ENCODE assay signal across 32 mouse cellular contexts in genomic region chr1:125893158-125893557, GRCm38 (mm10). TPM values are rescaled to one million over a fixed set of nuclear protein-coding genes. Genes with fewer than 3 reads are reported as not detected.
DNase-seq lines count a peak whose midpoint lies in the region; ATAC-seq lines count a peak whose summit lies in the region.
"Had no signal": no experiment of that assay in that cellular context is flagged by ENCODE, and none has a peak within 500 bp of the region (broad histone marks: within the 10 kb centered on the region; RNA-seq: fewer than 3 reads in every experiment).

No protein-coding gene starts in this region.

- H3K4me3 ChIP-seq in hindbrain, embryonic 10.5 days = no peak overlapping the region
- no peak overlapping the region for H3K4me3 ChIP-seq in hindbrain, embryonic 14.5 days (replicated peaks; ENCODE audit: low read length)
- no peak overlapping the region for H3K4me3 ChIP-seq in midbrain, embryonic 11.5 days (ENCODE audit: low read depth, low read length)
- H3K4me3 ChIP-seq in midbrain, embryonic 16.5 days (ENCODE audit: low read depth, low read length) = no peak overlapping the region
- no peak overlapping the region for H3K4me3 ChIP-seq in neural tube, embryonic 15.5 days (replicated peaks)
- H3K4me3 ChIP-seq: embryonic facial prominence, embryonic 15.5 days; intestine, embryonic 15.5 days; limb, embryonic 10.5 days; limb, embryonic 15.5 days; myocyte; neural tube, embryonic 12.5 days had no signal

- 56% methylated on average over 9 of the region's 9 CpGs for WGBS in hindbrain, embryonic 10.5 days
- whole genome bisulfite sequencing in hindbrain, embryonic 14.5 days = 36% methylated on average over 9 of the region's 9 CpGs
- WGBS in midbrain, embryonic 11.5 days = 33% methylated on average over 9 of the region's 9 CpGs
- WGBS in midbrain, embryonic 16.5 days = 19% methylated on average over 9 of the region's 9 CpGs
- 67% methylated on average over 9 of the region's 9 CpGs for WGBS in neural tube, embryonic 15.5 days

- peak overlapping the region; percentile 16; the same call in 1 of the 2 replicates for H3K27ac ChIP-seq in hindbrain, embryonic 10.5 days
- H3K27ac ChIP-seq in hindbrain, embryonic 14.5 days = no peak overlapping the region
- H3K27ac ChIP-seq in midbrain, embryonic 11.5 days (ENCODE audit: low read depth, low read length) = peak overlapping the region; percentile 11; the same call in 1 of the 2 replicates
- peak overlapping the region; percentile 46; the same call in 1 of the 2 replicates for H3K27ac ChIP-seq in midbrain, embryonic 16.5 days (ENCODE audit: low read length)
- no peak overlapping the region for H3K27ac ChIP-seq in neural tube, embryonic 15.5 days (replicated peaks)
- H3K27ac ChIP-seq: embryonic facial prominence, embryonic 15.5 days; hindbrain, postnatal 0 days; intestine, embryonic 15.5 days; kidney, postnatal 0 days; limb, embryonic 10.5 days; limb, embryonic 15.5 days; liver, embryonic 14.5 days; neural tube, embryonic 12.5 days had no signal

- H3K27me3 ChIP-seq in hindbrain, embryonic 10.5 days (ENCODE audit: insufficient read depth, poor library complexity, severe bottlenecking) = no peaks in the 10 kb centered on the region
- H3K27me3 ChIP-seq in hindbrain, embryonic 14.5 days (ENCODE audit: control insufficient read depth, insufficient read depth, low read length) = no peaks in the 10 kb centered on the region
- H3K27me3 ChIP-seq in midbrain, embryonic 11.5 days (ENCODE audit: control insufficient read depth, insufficient read depth, low read length) = no peaks in the 10 kb centered on the region
- no peaks in the 10 kb centered on the region for H3K27me3 ChIP-seq in midbrain, embryonic 16.5 days (ENCODE audit: control insufficient read depth, insufficient read depth, low read depth, low read length)
- no peaks in the 10 kb centered on the region for H3K27me3 ChIP-seq in neural tube, embryonic 15.5 days (replicated peaks)
- H3K27me3 ChIP-seq: CH12.LX; embryonic facial prominence, embryonic 15.5 days; intestine, embryonic 15.5 days; limb, embryonic 15.5 days; neural tube, embryonic 12.5 days had no signal

- H3K4me1 ChIP-seq in hindbrain, embryonic 10.5 days (replicated peaks) = peaks cover 11% of the 10 kb centered on the region
- H3K4me1 ChIP-seq in hindbrain, embryonic 14.5 days (replicated peaks; ENCODE audit: control insufficient read depth, insufficient read depth, low read length) = no peaks in the 10 kb centered on the region
- peaks cover 5% of the 10 kb centered on the region for H3K4me1 ChIP-seq in midbrain, embryonic 11.5 days (ENCODE audit: control insufficient read depth, insufficient read depth, low read length)
- peaks cover 8% of the 10 kb centered on the region for H3K4me1 ChIP-seq in midbrain, embryonic 16.5 days (ENCODE audit: control insufficient read depth, insufficient read depth, low read length)
- no peaks in the 10 kb centered on the region for H3K4me1 ChIP-seq in neural tube, embryonic 15.5 days
- H3K4me1 ChIP-seq: intestine, embryonic 15.5 days; limb, embryonic 10.5 days; limb, embryonic 15.5 days; neural tube, embryonic 12.5 days had no signal

- no peaks in the 10 kb centered on the region for H3K9me3 ChIP-seq in hindbrain, embryonic 10.5 days
- H3K9me3 ChIP-seq in hindbrain, embryonic 14.5 days (ENCODE audit: control insufficient read depth, low read length) = no peaks in the 10 kb centered on the region
- no peaks in the 10 kb centered on the region for H3K9me3 ChIP-seq in midbrain, embryonic 11.5 days (ENCODE audit: control insufficient read depth, low read length)
- H3K9me3 ChIP-seq in midbrain, embryonic 16.5 days (replicated peaks; ENCODE audit: control insufficient read depth, low read length, poor library complexity, severe bottlenecking) = no peaks in the 10 kb centered on the region
- H3K9me3 ChIP-seq in neural tube, embryonic 15.5 days (replicated peaks) = no peaks in the 10 kb centered on the region
- H3K9me3 ChIP-seq: embryonic facial prominence, embryonic 15.5 days; intestine, embryonic 15.5 days; limb, embryonic 10.5 days; limb, embryonic 15.5 days; neural tube, embryonic 12.5 days had no signal

- DNase-seq in embryo, embryonic 10.5 days (ENCODE audit: low spot score) = peak; percentile 6
- DNase-seq in embryo, embryonic 11 days = no peak
- DNase-seq in hindbrain, embryonic 10.5 days (ENCODE audit: low spot score) = no peak
- no peak for DNase-seq in hindbrain, embryonic 14.5 days (ENCODE audit: low spot score)
- DNase-seq in midbrain, embryonic 11.5 days (ENCODE audit: low spot score, missing footprints) = peak; percentile 86
- no peak for DNase-seq in kidney, postnatal 4 days
- DNase-seq: adrenal gland, adult 8-10 months; cerebellum, adult 9-10 months; cerebellum, postnatal 36 days; gastrocnemius, postnatal 36 days; heart, adult 18-20 months; heart, postnatal 4 days; kidney, adult 2 months; layer of hippocampus, adult 9-11 months; lung, adult 2 months; lung, postnatal 10 days; thymus, adult 2 months; thymus, postnatal 36 days had no signal

- no peak overlapping the region for H3K4me2 ChIP-seq in hindbrain, embryonic 14.5 days (replicated peaks)
- no peak overlapping the region for H3K4me2 ChIP-seq in midbrain, embryonic 11.5 days
- H3K4me2 ChIP-seq in midbrain, embryonic 16.5 days (ENCODE audit: low read length) = no peak overlapping the region
- no peak overlapping the region for H3K4me2 ChIP-seq in neural tube, embryonic 15.5 days
- H3K4me2 ChIP-seq: embryonic facial prominence, embryonic 15.5 days; heart, embryonic 11.5 days; intestine, embryonic 15.5 days; limb, embryonic 15.5 days; neural tube, embryonic 12.5 days had no signal

- H3K9ac ChIP-seq in hindbrain, embryonic 14.5 days = no peak overlapping the region
- H3K9ac ChIP-seq in midbrain, embryonic 11.5 days (ENCODE audit: low read length) = no peak overlapping the region
- peak overlapping the region; percentile 36; the same call in 1 of the 2 replicates for H3K9ac ChIP-seq in midbrain, embryonic 16.5 days (ENCODE audit: low read depth, low read length)
- H3K9ac ChIP-seq in neural tube, embryonic 15.5 days (replicated peaks) = no peak overlapping the region
- H3K9ac ChIP-seq: embryonic facial prominence, embryonic 15.5 days; intestine, embryonic 15.5 days; limb, embryonic 15.5 days; liver, embryonic 14.5 days; neural tube, embryonic 12.5 days had no signal

- ATAC-seq in hindbrain, embryonic 14.5 days (ENCODE audit: low FRiP score) = no peak
- ATAC-seq in midbrain, embryonic 11.5 days (ENCODE audit: low FRiP score) = peak; percentile 72
- 0 out of 2 replicates have a peak, but pooled peaks have one; percentile 36 for ATAC-seq in midbrain, embryonic 16.5 days
- ATAC-seq in neural tube, embryonic 15.5 days (ENCODE audit: low FRiP score) = no peak
- ATAC-seq: hindbrain, postnatal 0 days; intestine, embryonic 15.5 days had no signal

- H3K36me3 ChIP-seq in hindbrain, embryonic 10.5 days = no peaks in the 10 kb centered on the region
- H3K36me3 ChIP-seq in hindbrain, embryonic 14.5 days (replicated peaks; ENCODE audit: control insufficient read depth, insufficient read depth) = no peaks in the 10 kb centered on the region
- no peaks in the 10 kb centered on the region for H3K36me3 ChIP-seq in midbrain, embryonic 11.5 days (ENCODE audit: control insufficient read depth, insufficient read depth, low read length)
- no peaks in the 10 kb centered on the region for H3K36me3 ChIP-seq in midbrain, embryonic 16.5 days (ENCODE audit: control insufficient read depth, insufficient read depth, low read length)
- H3K36me3 ChIP-seq in neural tube, embryonic 15.5 days = no peaks in the 10 kb centered on the region
- H3K36me3 ChIP-seq: embryonic facial prominence, embryonic 15.5 days; intestine, embryonic 15.5 days; limb, embryonic 10.5 days; limb, embryonic 15.5 days; neural tube, embryonic 12.5 days had no signal

RNA-seq across cellular contexts. Expression of gene Lypd1, which starts 19.7 kb away (rescaled TPM):
- polyA plus RNA-seq in hindbrain, embryonic 10.5 days (2016; fragmentation: Nextera tagmentation; extraction: Ambion mirVana) = 3.5 and 11.8 TPM in 2 replicates
- 70.4 and 88.9 TPM in 2 replicates for polyA plus RNA-seq in hindbrain, embryonic 14.5 days (2014; fragmentation: Nextera tagmentation; extraction: Ambion mirVana)
- polyA plus RNA-seq in midbrain, embryonic 11.5 days (2014; fragmentation: Nextera tagmentation; extraction: Ambion mirVana) = 4.3 and 5.3 TPM in 2 replicates
- polyA plus RNA-seq in midbrain, embryonic 16.5 days (2015; fragmentation: Nextera tagmentation; extraction: Ambion mirVana) = 72.1 and 83.1 TPM in 2 replicates
- polyA plus RNA-seq in neural tube, embryonic 15.5 days (2015; fragmentation: Nextera tagmentation; extraction: Ambion mirVana) = 82.3 and 100 TPM in 2 replicates
- polyA plus RNA-seq: C2C12 had no signal

Comparison
In these comparisons a context has a peak if more than half of its experiments do, and no peak if none do; other contexts are left out.
1. DNase-seq: peak in embryo, embryonic 10.5 days (single experiment) and midbrain, embryonic 11.5 days (single experiment); none in embryo, embryonic 11 days (single experiment), hindbrain, embryonic 10.5 days (single experiment), hindbrain, embryonic 14.5 days (single experiment) and kidney, postnatal 4 days (0 of 2).
2. H3K27ac ChIP-seq: peak in hindbrain, embryonic 10.5 days (single experiment), midbrain, embryonic 11.5 days (single experiment) and midbrain, embryonic 16.5 days (single experiment); none in hindbrain, embryonic 14.5 days (single experiment) and neural tube, embryonic 15.5 days (single experiment).
3. ATAC-seq: peak in midbrain, embryonic 11.5 days (single experiment) and midbrain, embryonic 16.5 days (single experiment); none in hindbrain, embryonic 14.5 days (single experiment) and neural tube, embryonic 15.5 days (single experiment).